Mouse (Mus musculus): Measurements from ENCODE around the gene Fam185a. TPM values are rescaled to one million over a fixed set of nuclear protein-coding genes. Genes with fewer than 3 reads are reported as not detected.

Fam185a gene
- polyA plus RNA-seq, 1 experiment from 2014 or later, result 5.7 TPM

DNA sequence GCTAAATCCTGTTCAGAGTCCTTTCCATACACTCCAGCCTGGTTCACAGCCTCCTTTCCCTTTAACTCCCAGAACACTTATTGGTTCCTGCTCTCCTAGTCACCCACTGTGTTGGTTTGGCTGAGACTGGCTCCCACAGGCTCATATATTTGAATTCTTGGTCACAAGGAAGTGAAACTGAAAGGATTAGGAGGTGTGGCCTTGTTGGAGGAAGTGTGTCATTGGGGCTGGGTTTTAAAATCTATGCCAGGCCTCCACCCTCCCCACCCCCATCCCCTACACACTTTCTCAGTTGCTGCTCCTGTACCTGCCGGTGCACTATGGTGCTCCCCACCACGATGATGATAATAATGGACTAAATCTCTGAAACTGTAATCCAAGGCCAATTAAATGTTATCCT is 92.8 kb downstream of the Fam185a start:
- H3K27ac ChIP-seq (replicated peaks), result no peak overlapping the region
- ATAC-seq (ENCODE audit: insufficient number of reproducible peaks, low FRiP score, low TSS enrichment, low read depth), result no peak
- H3K9ac ChIP-seq, result no peak overlapping the region
- 93% methylated on average over 2 of the region's 2 CpGs for WGBS
- 0 out of 2 replicates have a peak, but pooled peaks cover 13% of the 10 kb centered on the region for H3K4me1 ChIP-seq
- H3K4me2 ChIP-seq (replicated peaks), result no peak overlapping the region
- H3K4me3 ChIP-seq (replicated peaks), result no peak overlapping the region
- no peaks in the 10 kb centered on the region for H3K9me3 ChIP-seq (replicated peaks)
- no peaks in the 10 kb centered on the region for H3K27me3 ChIP-seq
- no peaks in the 10 kb centered on the region for H3K36me3 ChIP-seq

DNA sequence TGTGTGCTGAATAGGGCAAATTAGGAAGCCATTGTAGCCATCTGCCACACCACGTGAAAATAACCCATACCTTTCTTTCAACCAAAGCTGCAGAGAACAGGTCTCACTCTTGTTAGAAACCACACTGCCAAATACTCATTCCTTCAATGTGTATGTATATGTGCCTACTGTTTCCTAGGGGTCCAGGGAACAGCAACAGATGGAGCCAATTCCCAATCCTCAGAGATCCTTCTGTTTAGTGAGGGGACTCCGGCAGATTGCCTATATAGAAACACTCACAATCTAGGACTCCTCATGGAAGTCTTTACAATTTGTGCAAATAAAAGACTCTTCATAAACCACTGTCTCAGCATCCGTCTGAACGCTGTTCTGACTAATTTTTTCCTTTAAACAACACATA is 93.4 kb downstream of the Fam185a start:
- WGBS, result 49% methylated on average over 4 of the region's 4 CpGs

GRCm38 (mm10) chr5:21519166-21519565 is 94.4 kb downstream of the Fam185a start:
- 60% methylated on average over 3 of the region's 3 CpGs for whole genome bisulfite sequencing
- H3K27ac ChIP-seq (replicated peaks), result no peak overlapping the region
- H3K27me3 ChIP-seq, result no peaks in the 10 kb centered on the region
- H3K9ac ChIP-seq, result no peak overlapping the region
- H3K4me3 ChIP-seq (replicated peaks), result no peak overlapping the region
- no peaks in the 10 kb centered on the region for H3K9me3 ChIP-seq (replicated peaks)
- no peak for ATAC-seq (ENCODE audit: insufficient number of reproducible peaks, low FRiP score, low TSS enrichment, low read depth)
- H3K4me1 ChIP-seq, result 0 out of 2 replicates have a peak, but pooled peaks cover 3% of the 10 kb centered on the region
- H3K36me3 ChIP-seq, result no peaks in the 10 kb centered on the region
- no peak overlapping the region for H3K4me2 ChIP-seq (replicated peaks)

More for the DNA sequence above, 93.4 kb downstream of the Fam185a start:
- no peak for ATAC-seq (ENCODE audit: insufficient number of reproducible peaks, low FRiP score, low TSS enrichment, low read depth)
- Histone ChIP-seq H3K4me3 (replicated peaks) (no peak overlapping the region), H3K9ac (no peak overlapping the region), H3K4me2 (replicated peaks) (no peak overlapping the region), H3K36me3 (no peaks in the 10 kb centered on the region), H3K27ac (replicated peaks) (no peak overlapping the region), H3K4me1 (0 out of 2 replicates have a peak, but pooled peaks cover 9% of the 10 kb centered on the region), H3K9me3 (replicated peaks) (no peaks in the 10 kb centered on the region), H3K27me3 (no peaks in the 10 kb centered on the region)

GRCm38 (mm10) chr5:21526835-21527485 is 102.2 kb downstream of the Fam185a start:
- Histone ChIP-seq H3K4me2 (replicated peaks) (no peak overlapping the region), H3K4me3 (replicated peaks) (no peak overlapping the region), H3K27ac (replicated peaks) (no peak overlapping the region), H3K36me3 (no peaks in the 10 kb centered on the region), H3K9me3 (replicated peaks) (no peaks in the 10 kb centered on the region), H3K9ac (no peak overlapping the region), H3K4me1 (no peaks in the 10 kb centered on the region), H3K27me3 (no peaks in the 10 kb centered on the region)
- ATAC-seq (ENCODE audit: insufficient number of reproducible peaks, low FRiP score, low TSS enrichment, low read depth), result no peak
- 65% methylated on average over 11 of the region's 11 CpGs for WGBS

DNA sequence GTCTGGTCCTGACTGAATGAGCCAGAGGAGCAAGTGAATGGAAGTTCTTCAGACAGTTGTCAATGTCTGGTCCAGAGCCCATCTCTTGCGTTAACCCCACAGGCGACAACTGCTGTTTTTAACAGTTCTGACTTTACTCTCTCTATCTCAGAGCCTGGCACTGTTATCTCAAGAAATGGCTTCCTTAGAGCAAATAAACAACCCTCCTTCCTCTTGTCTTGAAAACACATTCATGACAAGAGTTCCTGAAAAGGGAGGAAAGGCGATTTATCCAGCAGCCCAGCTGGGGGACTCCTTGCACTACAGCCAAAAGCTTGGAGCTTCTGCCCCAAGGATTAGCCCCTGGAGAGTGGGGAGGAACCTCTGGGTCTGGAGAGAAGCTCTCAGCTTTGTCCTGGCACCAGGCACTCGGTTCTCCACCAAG is 102.7 kb downstream of the Fam185a start:
- Histone ChIP-seq H3K9me3 (replicated peaks) (no peaks in the 10 kb centered on the region), H3K36me3 (no peaks in the 10 kb centered on the region), H3K4me3 (replicated peaks) (no peak overlapping the region), H3K4me1 (no peaks in the 10 kb centered on the region), H3K27me3 (no peaks in the 10 kb centered on the region), H3K27ac (replicated peaks) (no peak overlapping the region), H3K4me2 (replicated peaks) (no peak overlapping the region), H3K9ac (no peak overlapping the region)
- 80% methylated on average over 4 of the region's 4 CpGs for WGBS
- ATAC-seq (ENCODE audit: insufficient number of reproducible peaks, low FRiP score, low TSS enrichment, low read depth), result no peak

DNA sequence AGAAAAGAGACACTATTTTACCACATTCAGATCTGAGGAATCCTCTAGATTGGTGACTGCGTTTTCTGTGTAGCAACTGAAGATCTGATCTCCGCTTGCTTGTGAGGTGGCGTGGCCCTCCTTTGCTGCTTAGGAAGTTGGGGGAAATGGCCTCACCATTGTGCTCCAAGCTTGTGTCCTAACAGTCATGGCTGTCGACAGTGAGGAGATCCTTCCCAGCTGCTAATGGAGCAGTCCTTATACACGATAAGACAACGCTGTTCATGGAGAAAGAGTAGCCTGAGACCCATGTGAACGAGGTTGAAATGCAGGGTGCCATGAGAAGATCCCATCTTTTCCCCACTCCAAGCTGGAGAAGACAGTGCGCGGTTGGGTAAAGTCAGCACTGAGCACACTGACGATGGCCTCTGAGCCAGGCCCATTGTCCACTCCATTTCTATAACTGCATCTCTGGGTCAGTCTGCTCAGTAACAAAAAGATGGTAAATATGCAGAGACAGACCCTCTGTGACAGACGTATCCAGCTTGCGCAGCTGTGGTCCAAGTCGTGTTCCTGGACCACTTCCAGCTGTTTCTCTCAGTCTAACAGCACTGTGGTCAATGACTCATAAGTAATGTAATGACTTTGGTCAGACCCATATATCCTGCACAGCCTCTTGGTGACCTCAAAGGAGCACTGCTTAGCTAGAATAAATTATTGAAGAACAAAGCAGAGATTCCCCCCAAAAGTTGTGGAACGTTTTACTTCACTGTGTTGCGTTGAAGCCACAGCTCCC is 103.5 kb downstream of the Fam185a start:
- Histone ChIP-seq H3K36me3 (no peaks in the 10 kb centered on the region), H3K4me2 (replicated peaks) (no peak overlapping the region), H3K9ac (no peak overlapping the region), H3K4me1 (no peaks in the 10 kb centered on the region), H3K9me3 (replicated peaks) (no peaks in the 10 kb centered on the region), H3K27ac (replicated peaks) (no peak overlapping the region; the same call in 1 of the 2 replicates), H3K27me3 (no peaks in the 10 kb centered on the region), H3K4me3 (replicated peaks) (no peak overlapping the region)
- peak; percentile 54; the same call in 1 of the 2 replicates for ATAC-seq (ENCODE audit: insufficient number of reproducible peaks, low FRiP score, low TSS enrichment, low read depth)
- 82% methylated on average over 15 of the region's 15 CpGs for WGBS

DNA sequence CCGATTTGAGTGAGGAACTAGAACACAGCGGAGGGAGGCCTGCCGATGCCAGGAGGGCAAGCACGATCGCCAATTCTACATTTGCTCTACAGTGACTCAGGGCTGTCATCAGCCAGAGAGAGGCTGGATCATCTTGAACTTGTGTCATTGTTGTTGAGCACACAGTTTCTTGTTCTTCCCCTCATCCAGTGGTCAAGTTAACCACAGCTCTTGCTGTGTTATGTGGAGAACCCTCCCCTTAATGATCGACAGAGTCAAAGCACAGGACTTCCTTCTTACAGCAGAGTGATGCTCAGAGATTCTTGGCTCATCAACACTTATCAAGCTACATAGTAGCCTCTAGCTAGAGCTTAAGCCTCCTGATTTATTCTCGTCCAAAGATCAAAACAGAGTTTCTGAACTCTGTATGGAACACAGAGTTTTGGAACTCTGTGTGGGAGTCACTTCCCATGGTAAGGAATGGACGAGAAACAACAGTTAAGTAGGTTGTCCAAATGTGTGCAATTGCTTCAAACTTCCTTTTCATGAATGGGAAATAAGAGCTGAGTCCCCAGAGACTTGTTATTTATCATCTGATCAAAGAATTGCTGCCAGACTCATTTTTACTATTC is 104.5 kb downstream of the Fam185a start:
- Histone ChIP-seq H3K27me3 (no peaks in the 10 kb centered on the region), H3K4me3 (replicated peaks) (no peak overlapping the region), H3K9ac (no peak overlapping the region), H3K4me2 (replicated peaks) (no peak overlapping the region), H3K27ac (replicated peaks) (no peak overlapping the region), H3K36me3 (no peaks in the 10 kb centered on the region), H3K4me1 (no peaks in the 10 kb centered on the region), H3K9me3 (replicated peaks) (no peaks in the 10 kb centered on the region)
- WGBS, result 83% methylated on average over 8 of the region's 8 CpGs
- no peak for ATAC-seq (ENCODE audit: insufficient number of reproducible peaks, low FRiP score, low TSS enrichment, low read depth)

Other genes starting within 250 kb of the Fam185a start
- 3.1 and 3.6 TPM in 2 replicates for gene Gsap, start 238.7 kb upstream of the Fam185a start, polyA plus RNA-seq (2015; fragmentation: Nextera tagmentation; extraction: Ambion mirVana)
- 3.1 and 3.6 TPM in 2 replicates for gene Fgl2, start 52.3 kb upstream of the Fam185a start, polyA plus RNA-seq (2015; fragmentation: Nextera tagmentation; extraction: Ambion mirVana)
- 3.5 and 7.5 TPM in 2 replicates for gene Ccdc146, start 281 bp upstream of the Fam185a start, polyA plus RNA-seq (2015; fragmentation: Nextera tagmentation; extraction: Ambion mirVana)
- 131 and 134 TPM in 2 replicates for gene Lrrc17, start 118.6 kb downstream of the Fam185a start, polyA plus RNA-seq (2015; fragmentation: Nextera tagmentation; extraction: Ambion mirVana)
- gene Fbxl13, start 220.7 kb downstream of the Fam185a start, polyA plus RNA-seq (2015; fragmentation: Nextera tagmentation; extraction: Ambion mirVana), result 0.46 and 0.87 TPM in 2 replicates
- gene Armc10, start 220.9 kb downstream of the Fam185a start, polyA plus RNA-seq (2015; fragmentation: Nextera tagmentation; extraction: Ambion mirVana), result 32.8 and 36.9 TPM in 2 replicates